In the genomic region with DNA sequence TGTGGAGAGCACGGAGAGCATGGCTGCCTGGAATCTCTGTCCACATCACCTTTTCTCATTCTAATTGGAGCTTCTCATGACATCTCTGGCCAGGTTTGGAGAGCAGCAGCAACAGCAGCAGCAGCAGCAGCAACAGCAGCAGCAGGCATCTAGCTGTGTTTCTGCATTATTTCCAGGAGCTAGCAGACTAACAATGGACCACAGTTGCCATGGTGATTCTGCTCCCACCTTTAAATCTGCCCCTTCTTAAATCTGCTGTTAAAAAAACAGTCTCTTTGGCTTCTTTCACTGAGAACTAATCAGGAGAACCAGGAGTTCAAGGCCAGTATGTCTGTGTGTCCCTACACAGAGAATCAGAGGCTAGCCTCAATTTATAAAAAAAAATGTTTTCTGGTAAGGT, we compare ENCODE assay signal across 19 mouse cellular contexts.
DNase-seq lines count a peak whose midpoint lies in the region; ATAC-seq and TF ChIP-seq lines count a peak whose summit lies in the region.
"Had no signal": no experiment of that assay in that cellular context is flagged by ENCODE, and none has a peak within 500 bp of the region (broad histone marks: within the 10 kb centered on the region; RNA-seq: fewer than 3 reads in every experiment).

No protein-coding gene starts in this region.

- intact Hi-C loops in heart, adult 2 months (cut with DNase I) = no loop called here

- H3K4me2 ChIP-seq in midbrain, embryonic 15.5 days = no peak overlapping the region
- H3K4me2 ChIP-seq: embryonic facial prominence, embryonic 15.5 days; forebrain, embryonic 12.5 days; heart, embryonic 13.5 days; hindbrain, embryonic 15.5 days had no signal

- no peak for TF ChIP-seq CTCF in heart, adult 2 months (IDR thresholded peaks at IDR 0.05)

- no peaks in the 10 kb centered on the region for H3K9me3 ChIP-seq in heart, embryonic 10.5 days
- no peaks in the 10 kb centered on the region for H3K9me3 ChIP-seq in midbrain, embryonic 15.5 days
- H3K9me3 ChIP-seq: embryonic facial prominence, embryonic 15.5 days; forebrain, embryonic 12.5 days; heart, embryonic 13.5 days; hindbrain, embryonic 15.5 days had no signal

- ATAC-seq in midbrain, embryonic 15.5 days (replicated peaks) = no peak

- no peaks in the 10 kb centered on the region for H3K4me1 ChIP-seq in heart, embryonic 10.5 days
- no peaks in the 10 kb centered on the region for H3K4me1 ChIP-seq in heart, adult 2 months (ENCODE audit: control insufficient read depth, insufficient read depth, low read length)
- no peaks in the 10 kb centered on the region; the same call in 1 of the 2 replicates for H3K4me1 ChIP-seq in midbrain, embryonic 15.5 days
- H3K4me1 ChIP-seq: heart, embryonic 13.5 days had no signal

- 57% methylated on average over 1 of the region's 1 CpGs for WGBS in heart, embryonic 10.5 days
- WGBS in heart, adult 2 months = 81% methylated on average over 1 of the region's 1 CpGs
- WGBS in midbrain, embryonic 15.5 days = 20% methylated on average over 1 of the region's 1 CpGs

- TF ChIP-seq POLR2A in heart, adult 2 months (IDR thresholded peaks at IDR 0.05; ENCODE audit: insufficient read depth, low read depth, low read length) = no peak

- TF ChIP-seq EP300 in heart, adult 2 months (IDR thresholded peaks at IDR 0.05; ENCODE audit: insufficient read depth, low read depth, low read length) = no peak

- no peaks in the 10 kb centered on the region for H3K36me3 ChIP-seq in heart, embryonic 10.5 days
- H3K36me3 ChIP-seq in heart, adult 2 months (ENCODE audit: control insufficient read depth, insufficient read depth, low read length) = peaks cover 3% of the 10 kb centered on the region; the same call in 1 of the 2 replicates
- no peaks in the 10 kb centered on the region for H3K36me3 ChIP-seq in midbrain, embryonic 15.5 days (replicated peaks)
- H3K36me3 ChIP-seq: embryonic facial prominence, embryonic 15.5 days; forebrain, embryonic 12.5 days; heart, embryonic 13.5 days; hindbrain, embryonic 15.5 days had no signal

- no peak overlapping the region for H3K4me3 ChIP-seq in heart, embryonic 10.5 days
- no peak overlapping the region for H3K4me3 ChIP-seq in heart, adult 2 months
- no peak overlapping the region for H3K4me3 ChIP-seq in midbrain, embryonic 15.5 days
- H3K4me3 ChIP-seq: embryonic facial prominence, embryonic 15.5 days; erythroblast, embryonic 14.5 days; forebrain, embryonic 12.5 days; heart, embryonic 13.5 days; hindbrain, embryonic 15.5 days had no signal

- no peak overlapping the region for H3K9ac ChIP-seq in heart, adult 2 months (ENCODE audit: low read depth, low read length)
- H3K9ac ChIP-seq in midbrain, embryonic 15.5 days = no peak overlapping the region
- H3K9ac ChIP-seq: embryonic facial prominence, embryonic 15.5 days; forebrain, embryonic 12.5 days; heart, embryonic 13.5 days; hindbrain, embryonic 15.5 days had no signal

- H3K27me3 ChIP-seq in heart, embryonic 10.5 days (ENCODE audit: insufficient read depth, poor library complexity, severe bottlenecking) = no peaks in the 10 kb centered on the region
- H3K27me3 ChIP-seq in heart, adult 2 months (ENCODE audit: control insufficient read depth, insufficient read depth, low read length) = no peaks in the 10 kb centered on the region
- no peaks in the 10 kb centered on the region for H3K27me3 ChIP-seq in midbrain, embryonic 15.5 days (replicated peaks)
- H3K27me3 ChIP-seq: embryonic facial prominence, embryonic 15.5 days; forebrain, embryonic 12.5 days; heart, embryonic 13.5 days; hindbrain, embryonic 15.5 days had no signal

- no peaks in the 10 kb centered on the region for H3K79me2 ChIP-seq in heart, adult 2 months (replicated peaks; ENCODE audit: control insufficient read depth, insufficient read depth, low read length)

- H3K27ac ChIP-seq in heart, embryonic 10.5 days = no peak overlapping the region
- H3K27ac ChIP-seq in heart, adult 2 months = no peak overlapping the region
- H3K27ac ChIP-seq in midbrain, embryonic 15.5 days = 0 out of 2 replicates have a peak overlapping the region, but pooled peaks have one; percentile 6
- H3K27ac ChIP-seq: embryonic facial prominence, embryonic 15.5 days; forebrain, embryonic 12.5 days; heart, embryonic 13.5 days; hindbrain, embryonic 15.5 days had no signal

- DNase-seq in heart, embryonic 10.5 days (ENCODE audit: low spot score) = peak; percentile 60
- DNase-seq in heart, adult 2 months = no peak
- DNase-seq in R1 (ENCODE audit: low read depth, low spot score) (peak; percentile 59), ZHBTc4 (ENCODE audit: low read depth, low spot score) (peak; percentile 35)
- no peak for DNase-seq in spleen, postnatal 36 days (ENCODE audit: low spot score in 2 of 2)
- no peak for DNase-seq in urinary bladder, adult 2 months (ENCODE audit: low spot score)
- DNase-seq: adrenal gland, postnatal 10 days; cerebellum, adult 18-20 months; cerebellum, adult 9-11 months; cerebellum, postnatal 36 days; heart, adult 18-20 months; heart, postnatal 36 days; kidney, adult 11 months had no signal

Comparison
In these comparisons a context has a peak if more than half of its experiments do, and no peak if none do; other contexts are left out.
1. DNase-seq: peak in heart, embryonic 10.5 days (single experiment), R1 (single experiment) and ZHBTc4 (single experiment); none in heart, adult 2 months (0 of 2), spleen, postnatal 36 days (0 of 2) and urinary bladder, adult 2 months (single experiment).